Mouse (Mus musculus): ENCODE data around the gene Phrf1. TPM values are rescaled to one million over a fixed set of nuclear protein-coding genes. Genes with fewer than 3 reads are reported as not detected.

Gene Phrf1
- polyA plus RNA-seq, 1 experiment from 2014 or later: 71.7 TPM

- no peak overlapping the region for H3K27ac ChIP-seq (replicated peaks)
- peaks cover 44% of the 10 kb centered on the region for H3K36me3 ChIP-seq
- H3K4me2 ChIP-seq: no peak overlapping the region
- WGBS: 38% methylated on average over 12 of the region's 12 CpGs
- H3K4me1 ChIP-seq (replicated peaks): peaks cover 8% of the 10 kb centered on the region
- H3K9ac ChIP-seq: no peak overlapping the region
- H3K4me3 ChIP-seq: no peak overlapping the region
- ATAC-seq (ENCODE audit: low FRiP score, low read depth): no peak
- no peaks in the 10 kb centered on the region for H3K27me3 ChIP-seq
- H3K9me3 ChIP-seq: no peaks in the 10 kb centered on the region
Measured at GRCm38 (mm10) chr7:141264761-141265410, 36.3 kb downstream of the Phrf1 start.

- no peak for ATAC-seq (ENCODE audit: low FRiP score, low read depth)
- H3K27ac ChIP-seq (replicated peaks): no peak overlapping the region
- 36% methylated on average over 11 of the region's 11 CpGs for WGBS
- no peaks in the 10 kb centered on the region for H3K27me3 ChIP-seq
- no peak overlapping the region for H3K9ac ChIP-seq
- peaks cover 8% of the 10 kb centered on the region for H3K4me1 ChIP-seq (replicated peaks)
- H3K4me3 ChIP-seq: no peak overlapping the region
- peaks cover 39% of the 10 kb centered on the region for H3K36me3 ChIP-seq
- no peak overlapping the region for H3K4me2 ChIP-seq
- no peaks in the 10 kb centered on the region for H3K9me3 ChIP-seq
Measured at GRCm38 (mm10) chr7:141265411-141265738, 36.8 kb downstream of the Phrf1 start.

GRCm38 (mm10) chr7:141265739-141266561 is 37.4 kb downstream of the Phrf1 start, which contains the start of gene Irf7:
Gene Irf7, minus strand, starts transcription at chr7:141266481.
- Histone ChIP-seq H3K9ac (peak within 1 kb of the TSS; percentile 34; the same call in 1 of the 2 replicates), H3K4me2 (peak within 1 kb of the TSS; percentile 54), H3K9me3 (no peaks in the 10 kb centered on the region), H3K27me3 (no peaks in the 10 kb centered on the region), H3K4me1 (replicated peaks) (peaks cover 8% of the 10 kb centered on the region), H3K36me3 (peaks cover 33% of the 10 kb centered on the region), H3K4me3 (peak within 1 kb of the TSS; percentile 32), H3K27ac (replicated peaks) (no peak within 1 kb of the TSS)
- ATAC-seq (ENCODE audit: low FRiP score, low read depth): peak; percentile 39; the same call in 1 of the 2 replicates
- 13% methylated on average over 25 of the region's 25 CpGs for WGBS

DNA sequence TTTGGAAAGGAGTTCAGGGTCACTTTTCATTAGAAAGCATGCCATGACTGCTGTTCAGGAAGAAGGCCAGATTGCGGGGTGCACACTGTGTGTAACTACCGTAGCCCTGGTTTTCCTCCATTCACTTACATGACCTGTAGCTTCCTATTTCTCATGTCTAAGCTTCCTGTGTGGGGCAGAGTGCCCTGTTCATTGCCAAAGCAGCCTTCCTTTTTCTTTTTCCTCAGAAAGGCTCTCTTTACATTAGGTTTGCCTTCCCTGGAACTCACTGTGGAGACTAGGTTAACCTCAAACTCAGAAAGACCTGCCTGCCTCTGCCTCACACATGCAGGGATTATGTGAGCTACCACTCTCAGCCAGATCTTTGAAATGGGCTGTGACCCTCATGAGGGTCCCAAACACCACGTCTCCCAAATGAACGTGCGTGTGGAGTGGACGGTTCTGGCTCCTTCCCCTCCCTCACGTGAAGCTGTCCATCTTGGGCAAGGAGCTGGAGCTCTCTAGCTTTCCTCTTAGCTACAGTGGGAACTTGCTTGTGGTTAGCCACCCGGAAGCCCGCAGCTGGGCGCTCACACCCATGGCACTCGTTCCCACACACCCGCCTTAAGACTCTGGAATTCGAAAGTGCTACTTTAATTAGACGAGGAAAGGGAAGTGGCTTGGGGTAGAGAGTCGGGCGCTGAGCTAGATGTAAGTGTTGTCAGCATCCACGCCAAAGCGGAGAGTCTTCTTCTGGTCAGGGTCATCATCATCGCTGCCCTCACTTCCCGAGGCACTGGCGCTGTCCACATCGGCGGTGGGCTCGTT is 40.1 kb downstream of the Phrf1 start:
- WGBS: 84% methylated on average over 24 of the region's 24 CpGs
- no peaks in the 10 kb centered on the region for H3K27me3 ChIP-seq
- ATAC-seq (ENCODE audit: low FRiP score, low read depth): no peak

GRCm38 (mm10) chr7:141269273-141269545 is 40.6 kb downstream of the Phrf1 start:
- no peak for ATAC-seq (ENCODE audit: low FRiP score, low read depth)
- H3K9ac ChIP-seq: no peak overlapping the region
- H3K4me3 ChIP-seq: no peak overlapping the region
- no peak overlapping the region for H3K27ac ChIP-seq (replicated peaks)
- H3K27me3 ChIP-seq: no peaks in the 10 kb centered on the region
- 87% methylated on average over 14 of the region's 14 CpGs for WGBS
- H3K9me3 ChIP-seq: no peaks in the 10 kb centered on the region
- 0 out of 2 replicates have a peak, but pooled peaks cover under 1% of the 10 kb centered on the region for H3K36me3 ChIP-seq
- H3K4me1 ChIP-seq (replicated peaks): peaks cover 8% of the 10 kb centered on the region
- no peak overlapping the region for H3K4me2 ChIP-seq

More for the DNA sequence above, 40.1 kb downstream of the Phrf1 start:
- peaks cover 8% of the 10 kb centered on the region for H3K4me1 ChIP-seq (replicated peaks)
- no peak overlapping the region for H3K9ac ChIP-seq
- no peak overlapping the region for H3K27ac ChIP-seq (replicated peaks)
- no peaks in the 10 kb centered on the region for H3K9me3 ChIP-seq
- no peak overlapping the region for H3K4me2 ChIP-seq
- H3K36me3 ChIP-seq: peaks cover 6% of the 10 kb centered on the region; the same call in 1 of the 2 replicates
- no peak overlapping the region for H3K4me3 ChIP-seq

DNA sequence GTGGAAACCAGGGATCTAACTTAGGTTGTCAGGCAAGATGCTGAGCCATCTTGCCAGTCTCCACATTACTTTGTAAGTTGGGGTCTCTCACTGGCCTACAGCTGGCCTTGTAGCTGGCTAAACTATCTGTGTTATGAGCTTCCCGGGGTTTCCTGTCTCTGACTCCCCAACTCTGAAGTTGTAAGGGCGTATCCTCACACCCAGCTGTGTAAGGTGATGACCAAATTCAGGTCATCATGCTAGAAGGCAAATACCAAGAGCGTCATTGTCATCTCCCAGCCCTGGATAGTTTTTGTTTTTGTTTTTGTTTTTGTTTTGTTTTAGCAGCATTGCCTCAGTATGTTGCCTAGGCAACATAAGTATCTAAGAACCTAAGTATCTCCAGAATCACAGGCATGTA is 42.0 kb downstream of the Phrf1 start:
- Histone ChIP-seq H3K4me1 (replicated peaks) (peaks cover 7% of the 10 kb centered on the region), H3K9ac (no peak overlapping the region), H3K36me3 (no peaks in the 10 kb centered on the region), H3K4me3 (no peak overlapping the region), H3K9me3 (no peaks in the 10 kb centered on the region), H3K27ac (replicated peaks) (no peak overlapping the region), H3K4me2 (no peak overlapping the region), H3K27me3 (no peaks in the 10 kb centered on the region)
- 95% methylated on average over 3 of the region's 3 CpGs for WGBS
- ATAC-seq (ENCODE audit: low FRiP score, low read depth): no peak

DNA sequence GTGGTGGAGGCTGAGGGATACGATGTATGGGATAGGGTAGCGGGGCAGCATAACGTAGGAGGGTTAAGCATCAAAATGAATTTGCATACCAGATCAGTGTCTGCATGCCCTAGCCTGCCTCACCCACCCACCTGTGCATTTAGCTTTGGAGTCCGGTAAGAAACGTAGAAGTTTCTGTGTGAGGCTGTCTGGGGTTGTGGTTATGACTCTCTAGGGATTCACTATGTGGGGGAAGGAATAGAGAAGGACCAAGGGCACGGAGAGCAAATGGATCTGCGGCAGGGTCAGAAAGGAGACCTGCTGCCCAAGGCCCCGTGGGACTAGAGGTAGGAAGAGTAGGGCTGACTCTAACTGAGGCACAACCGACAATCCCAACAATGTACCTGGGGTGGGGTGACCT is 46.8 kb downstream of the Phrf1 start:
- Histone ChIP-seq H3K9me3 (no peaks in the 10 kb centered on the region), H3K9ac (no peak overlapping the region), H3K4me1 (replicated peaks) (peaks cover 10% of the 10 kb centered on the region), H3K4me2 (no peak overlapping the region), H3K27ac (replicated peaks) (no peak overlapping the region), H3K4me3 (no peak overlapping the region), H3K36me3 (no peaks in the 10 kb centered on the region), H3K27me3 (no peaks in the 10 kb centered on the region)
- WGBS: 85% methylated on average over 9 of the region's 9 CpGs
- ATAC-seq (ENCODE audit: low FRiP score, low read depth): no peak

DNA sequence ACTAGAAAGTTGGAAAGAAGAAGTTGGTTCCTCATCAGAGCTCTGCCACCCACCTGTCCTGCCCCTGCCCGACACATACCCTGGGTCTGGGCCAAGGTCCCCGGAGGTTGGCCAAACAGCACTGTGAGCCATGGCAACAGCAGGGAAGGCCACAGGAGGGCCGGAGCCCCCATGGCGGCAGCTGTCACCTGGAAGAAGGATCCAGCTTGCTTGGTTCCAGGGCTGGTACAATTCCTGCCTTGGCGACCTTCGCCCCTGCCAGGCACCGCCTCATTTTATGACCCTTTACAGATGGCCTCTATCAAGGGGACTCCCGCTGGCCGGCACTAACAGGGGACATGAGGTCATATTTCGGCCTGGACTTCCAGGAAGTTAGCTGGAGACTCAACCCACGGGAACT is 48.0 kb downstream of the Phrf1 start, which contains the start of gene Cdhr5:
TSS of gene Cdhr5 (minus strand) at position 241 of the 400 bp plus-strand sequence.
- H3K36me3 ChIP-seq: no peaks in the 10 kb centered on the region
- ATAC-seq (ENCODE audit: low FRiP score, low read depth): no peak
- no peaks in the 10 kb centered on the region for H3K27me3 ChIP-seq
- WGBS: 78% methylated on average over 11 of the region's 11 CpGs
- no peaks in the 10 kb centered on the region for H3K9me3 ChIP-seq
- no peak within 1 kb of the TSS for H3K9ac ChIP-seq
- H3K4me2 ChIP-seq: no peak within 1 kb of the TSS
- no peak within 1 kb of the TSS for H3K27ac ChIP-seq (replicated peaks)
- peaks cover 10% of the 10 kb centered on the region for H3K4me1 ChIP-seq (replicated peaks)
- no peak within 1 kb of the TSS for H3K4me3 ChIP-seq

DNA sequence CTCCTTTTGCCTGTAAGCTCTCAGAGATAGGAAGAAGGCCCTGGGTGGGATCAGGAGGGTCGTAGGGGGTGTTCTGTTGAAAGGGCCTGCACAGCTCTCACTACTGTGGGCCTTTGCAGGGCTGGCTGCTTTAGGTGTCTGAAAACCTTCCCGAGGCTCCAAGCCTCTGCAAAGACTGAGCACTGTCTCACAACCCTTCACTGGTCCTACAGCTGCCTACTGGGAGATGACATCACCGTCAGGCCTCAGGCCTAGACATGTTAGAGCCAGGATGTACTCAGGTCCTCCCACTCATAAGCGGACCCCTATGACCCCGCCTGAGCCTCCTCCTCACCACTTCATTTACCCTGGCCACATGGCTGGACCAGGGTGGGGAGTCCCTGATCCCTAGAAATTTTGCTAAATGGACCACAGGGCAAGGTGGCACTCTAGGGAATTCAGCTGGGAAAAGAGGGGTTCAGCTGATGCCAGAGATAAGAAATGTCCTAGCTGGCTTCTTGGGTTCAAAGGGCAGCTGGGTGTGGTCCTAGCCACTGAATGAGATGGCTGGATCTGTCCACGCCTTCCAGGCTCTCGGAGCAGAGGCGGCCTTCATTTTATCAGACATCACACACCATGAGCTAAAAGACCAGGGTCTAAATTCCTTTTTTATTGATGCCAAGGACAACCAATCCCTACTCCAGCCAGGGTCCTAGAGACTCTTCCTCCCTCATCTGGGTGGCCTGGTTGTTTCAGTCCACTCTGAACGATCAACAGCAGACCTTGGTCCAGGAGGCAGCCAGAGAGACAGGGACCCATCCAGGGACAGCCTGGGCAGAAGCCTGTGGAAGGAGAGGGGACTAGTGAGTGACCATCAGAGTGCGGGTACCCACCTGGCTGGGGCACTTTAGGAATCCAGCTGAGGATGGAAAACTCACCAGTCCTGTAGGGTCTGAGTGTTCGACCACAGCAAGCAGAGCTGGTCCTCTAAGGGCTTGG is 49.4 kb downstream of the Phrf1 start:
- ATAC-seq (ENCODE audit: low FRiP score, low read depth): 0 out of 2 replicates have a peak, but pooled peaks have one; percentile 14
- no peaks in the 10 kb centered on the region for H3K27me3 ChIP-seq
- H3K4me3 ChIP-seq: peak overlapping the region; percentile 55; the same call in 1 of the 2 replicates
- WGBS: 86% methylated on average over 11 of the region's 11 CpGs
- peaks cover 10% of the 10 kb centered on the region for H3K4me1 ChIP-seq (replicated peaks)
- no peaks in the 10 kb centered on the region for H3K36me3 ChIP-seq
- H3K9ac ChIP-seq: no peak overlapping the region
- H3K9me3 ChIP-seq: no peaks in the 10 kb centered on the region
- H3K4me2 ChIP-seq: peak overlapping the region; percentile 100
- H3K27ac ChIP-seq (replicated peaks): no peak overlapping the region

DNA sequence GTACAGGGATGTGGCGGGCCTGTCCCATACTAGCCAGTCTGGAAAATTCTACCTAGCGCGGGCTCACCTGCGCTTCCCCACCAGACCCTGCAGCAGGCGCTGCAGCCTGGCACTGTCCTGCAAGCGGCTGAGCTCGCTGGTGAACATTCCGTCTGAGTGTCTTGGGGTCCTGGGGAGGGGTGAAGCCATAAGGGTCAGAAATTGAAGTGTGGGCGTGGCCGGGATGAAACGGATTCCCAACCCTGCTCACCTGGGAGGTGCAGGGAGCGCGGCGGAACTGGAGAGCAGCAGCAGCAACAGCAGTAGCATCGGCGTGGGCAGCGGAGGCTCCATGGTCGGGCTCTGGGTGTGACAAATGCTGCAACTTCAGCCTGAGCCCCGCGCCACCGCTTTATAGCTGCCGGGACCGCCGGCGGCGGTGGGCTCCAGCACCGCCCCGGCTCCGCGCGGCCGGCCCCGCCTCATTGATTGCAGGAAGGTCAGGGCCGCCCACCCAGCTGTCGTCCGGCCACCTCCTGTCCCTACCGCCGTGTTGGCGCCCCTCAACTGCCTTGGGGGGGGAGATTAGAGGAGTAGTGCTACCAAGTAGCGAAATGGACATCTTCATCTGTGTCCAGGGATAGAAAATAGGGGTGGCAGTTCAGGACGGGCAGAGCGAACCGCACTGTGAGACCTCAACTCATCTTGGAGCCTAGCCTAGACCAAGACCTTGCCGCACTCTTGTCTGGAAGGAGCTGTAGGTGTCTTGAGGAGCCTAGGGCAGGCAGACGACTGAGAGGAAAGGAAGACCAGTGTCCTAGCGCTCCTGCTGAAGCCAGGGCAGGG is 50.4 kb downstream of the Phrf1 start, which contains the start of gene Sct:
TSS of gene Sct (minus strand) at position 368 of the 825 bp plus-strand sequence.
- Histone ChIP-seq H3K27me3 (no peaks in the 10 kb centered on the region), H3K27ac (replicated peaks) (no peak within 1 kb of the TSS), H3K4me2 (peak within 1 kb of the TSS; percentile 100), H3K9ac (peak within 1 kb of the TSS; percentile 59), H3K4me1 (replicated peaks) (peaks cover 10% of the 10 kb centered on the region), H3K4me3 (peak within 1 kb of the TSS; percentile 55), H3K36me3 (no peaks in the 10 kb centered on the region), H3K9me3 (no peaks in the 10 kb centered on the region)
- peak; percentile 80 for ATAC-seq (ENCODE audit: low FRiP score, low read depth)
- WGBS: 2% methylated on average over 46 of the region's 46 CpGs
